Mouse (Mus musculus) urinary bladder, postnatal 36 days (tissue): ENCODE measurements around the gene Majin.
A peak's percentile ranks its signal among the peaks of the same experiment; 100 is the strongest.

ENCODE experiments used
- DNase-seq, 2 experiments: peaks; one replicate each; pipeline ENCODE4 v3.0.0; 2022; ENCODE audit warnings: low spot score in 2 of 2, mixed read lengths in 1 of 2

Gene Majin

GRCm38 (mm10) chr19:6227864-6228263 is 43.7 kb downstream of the Majin start:
- no peak for DNase-seq

GRCm38 (mm10) chr19:6230411-6230810 is 46.2 kb downstream of the Majin start:
- no peak for DNase-seq

- DNase-seq, result no peak
Measured at GRCm38 (mm10) chr19:6231036-6231435, 46.8 kb downstream of the Majin start.

GRCm38 (mm10) chr19:6233647-6234046 is 49.5 kb downstream of the Majin start:
- no peak for DNase-seq

GRCm38 (mm10) chr19:6234337-6235083 is 50.3 kb downstream of the Majin start:
- peak in 1 of 2 experiments; percentile 22 for DNase-seq

GRCm38 (mm10) chr19:6235084-6236052 is 51.2 kb downstream of the Majin start, which contains the start of gene Ppp2r5b:
Gene Ppp2r5b (minus strand): TSS chr19:6235872.
- DNase-seq, result peak; percentile 90 to 95

GRCm38 (mm10) chr19:6236053-6236441 is 51.9 kb downstream of the Majin start:
- peak; percentile 82 to 88 for DNase-seq

GRCm38 (mm10) chr19:6236842-6237241 is 52.7 kb downstream of the Majin start:
- DNase-seq, result no peak

GRCm38 (mm10) chr19:6238740-6239139 is 54.6 kb downstream of the Majin start:
- no peak for DNase-seq

GRCm38 (mm10) chr19:6240136-6240535 is 55.9 kb downstream of the Majin start:
- no peak for DNase-seq

- no peak for DNase-seq
Measured at GRCm38 (mm10) chr19:6240725-6241124, 56.5 kb downstream of the Majin start.

- peak; percentile 95 to 98 for DNase-seq
Measured at GRCm38 (mm10) chr19:6241274-6242107, 57.3 kb downstream of the Majin start, which contains the start of gene Atg2a. Gene Atg2a (plus strand): TSS chr19:6241668.

- peak; percentile 34 to 60 for DNase-seq
Measured at GRCm38 (mm10) chr19:6242281-6242680, 58.1 kb downstream of the Majin start.

GRCm38 (mm10) chr19:6243226-6243625 is 59.0 kb downstream of the Majin start:
- DNase-seq, result no peak

GRCm38 (mm10) chr19:6245806-6246205 is 61.6 kb downstream of the Majin start:
- no peak for DNase-seq

- no peak for DNase-seq
Measured at GRCm38 (mm10) chr19:6247526-6248300, 63.5 kb downstream of the Majin start.

GRCm38 (mm10) chr19:6253021-6253420 is 68.8 kb downstream of the Majin start:
- DNase-seq, result no peak

- DNase-seq, result no peak
Measured at GRCm38 (mm10) chr19:6260428-6260827, 76.2 kb downstream of the Majin start.

GRCm38 (mm10) chr19:6260946-6261345 is 76.8 kb downstream of the Majin start:
- no peak for DNase-seq

- DNase-seq, result no peak
Measured at GRCm38 (mm10) chr19:6261379-6261778, 77.2 kb downstream of the Majin start.

- peak; percentile 42 to 67 for DNase-seq
Measured at GRCm38 (mm10) chr19:6262222-6262621, 78.0 kb downstream of the Majin start.
